Mouse (Mus musculus) WW6 (cell line): ENCODE data around the gene Gm20431.
"Not testable (repeated sequence)": the region's sequence is repeated elsewhere in the genome, so short reads cannot be mapped to it uniquely, and the experiment has no call there.

Experiments used
- DNase-seq: peaks from one replicate; pipeline ENCODE4 v3.0.0-alpha.2; 2013; ENCODE audit warnings: low read depth, low spot score

The Gm20431 gene

GRCm38 (mm10) chr2:167631591-167632448 is 29.5 kb downstream of the Gm20431 start, which contains the start of gene Ube2v1:
Gene Ube2v1 (minus strand): TSS chr2:167632095.
- peak; percentile 95 for DNase-seq

GRCm38 (mm10) chr2:167631181-167631590 is 30.1 kb downstream of the Gm20431 start:
- no peak for DNase-seq

GRCm38 (mm10) chr2:167630421-167630820 is 30.9 kb downstream of the Gm20431 start:
- no peak for DNase-seq

- no peak for DNase-seq
Observed at GRCm38 (mm10) chr2:167629665-167630209, 31.6 kb downstream of the Gm20431 start.

- no peak for DNase-seq
Observed at GRCm38 (mm10) chr2:167628872-167629271, 32.4 kb downstream of the Gm20431 start.

- DNase-seq, result no peak
Observed at GRCm38 (mm10) chr2:167627019-167627418, 34.3 kb downstream of the Gm20431 start.

GRCm38 (mm10) chr2:167625670-167626069 is 35.6 kb downstream of the Gm20431 start:
- DNase-seq, result no peak

- DNase-seq, result no peak
Observed at GRCm38 (mm10) chr2:167624368-167625075, 36.8 kb downstream of the Gm20431 start.

GRCm38 (mm10) chr2:167622965-167623364 is 38.3 kb downstream of the Gm20431 start:
- DNase-seq, result no peak

- DNase-seq, result no peak
Observed at GRCm38 (mm10) chr2:167622352-167622751, 38.9 kb downstream of the Gm20431 start.

- no peak for DNase-seq
Observed at GRCm38 (mm10) chr2:167621255-167622087, 39.8 kb downstream of the Gm20431 start.

- no peak for DNase-seq
Observed at GRCm38 (mm10) chr2:167617472-167617871, 43.8 kb downstream of the Gm20431 start.

- no peak for DNase-seq
Observed at GRCm38 (mm10) chr2:167617034-167617433, 44.3 kb downstream of the Gm20431 start.

- not testable (repeated sequence) for DNase-seq
Observed at GRCm38 (mm10) chr2:167613335-167613734, 48.0 kb downstream of the Gm20431 start.

GRCm38 (mm10) chr2:167612122-167612521 is 49.2 kb downstream of the Gm20431 start:
- no peak for DNase-seq

- DNase-seq, result no peak
Observed at GRCm38 (mm10) chr2:167611287-167611686, 50.0 kb downstream of the Gm20431 start.

GRCm38 (mm10) chr2:167606745-167607123 is 54.6 kb downstream of the Gm20431 start:
- DNase-seq, result no peak

- DNase-seq, result no peak
Observed at GRCm38 (mm10) chr2:167605817-167606744, 55.2 kb downstream of the Gm20431 start.

- DNase-seq, result peak; percentile 59
Observed at GRCm38 (mm10) chr2:167605178-167605794, 56.0 kb downstream of the Gm20431 start.

- DNase-seq, result no peak
Observed at GRCm38 (mm10) chr2:167602978-167603377, 58.3 kb downstream of the Gm20431 start.
